Mouse (Mus musculus) gastrocnemius, postnatal 25 days (tissue): ENCODE measurements around the gene Rbpms2. TPM values are rescaled to one million over a fixed set of nuclear protein-coding genes. Genes with fewer than 3 reads are reported as not detected.
A peak's percentile ranks its signal among the peaks of the same experiment; 100 is the strongest.
"Not testable (repeated sequence)": the region's sequence is repeated elsewhere in the genome, so short reads cannot be mapped to it uniquely, and the experiment has no call there.

ENCODE experiments used
- DNase-seq: peaks from one replicate; pipeline ENCODE4 v3.0.0; 2022
- total RNA-seq, 2 experiments: library from RNA; stranded (reverse); gene quantifications; 1 replicate in 1 of 2; 2 replicates in 1 of 2; pipeline ENCODE4 v1.2.3; 2021

Gene Rbpms2
- total RNA-seq, 2 experiments from 2014 or later: 1.4 to 2.8 TPM

- no peak for DNase-seq
Observed at GRCm38 (mm10) chr9:65619311-65619710, 10.1 kb upstream of the Rbpms2 start.

DNA sequence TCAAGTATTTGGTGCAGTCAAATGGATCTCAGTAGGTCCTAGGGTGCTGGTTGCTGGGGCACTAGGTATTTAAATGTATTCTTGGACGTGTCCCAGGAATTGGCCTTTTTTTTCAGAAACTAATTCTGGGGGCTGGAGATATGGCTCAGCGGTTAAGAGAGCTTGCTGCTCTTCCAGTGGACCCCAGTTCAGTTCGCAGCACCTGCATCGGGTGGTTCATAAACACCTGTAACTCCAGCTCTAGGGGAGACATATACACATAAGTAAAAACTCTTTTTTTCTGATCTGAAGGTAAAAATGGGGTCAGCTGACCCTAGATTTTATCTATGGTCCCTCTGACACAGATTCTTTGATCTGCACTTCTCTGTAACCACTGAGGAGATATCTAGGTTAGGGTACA, 8.3 kb upstream of the Rbpms2 start:
- no peak for DNase-seq

DNA sequence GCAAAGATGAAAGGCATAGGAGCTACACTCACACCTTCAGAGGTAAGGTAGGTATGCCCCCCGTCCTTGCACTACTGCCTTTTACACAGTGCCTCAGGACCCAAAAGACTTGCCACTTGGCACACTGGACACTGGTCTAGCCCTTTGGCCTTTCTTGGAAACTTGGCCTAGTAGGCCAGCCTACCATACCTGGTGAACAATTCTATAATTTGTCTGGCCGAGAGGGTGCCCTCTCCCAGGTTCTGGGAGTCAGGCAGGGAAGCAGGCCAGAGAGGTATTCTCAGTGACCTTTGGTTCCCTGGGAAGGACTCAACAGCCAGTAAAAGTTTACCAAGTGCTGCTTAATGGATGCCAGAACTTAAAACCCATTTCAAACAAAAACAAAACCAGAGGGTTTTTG, 7.8 kb upstream of the Rbpms2 start:
- DNase-seq: no peak

GRCm38 (mm10) chr9:65622826-65623225, 6.6 kb upstream of the Rbpms2 start:
- no peak for DNase-seq

GRCm38 (mm10) chr9:65624266-65624665, 5.2 kb upstream of the Rbpms2 start:
- DNase-seq: no peak

DNA sequence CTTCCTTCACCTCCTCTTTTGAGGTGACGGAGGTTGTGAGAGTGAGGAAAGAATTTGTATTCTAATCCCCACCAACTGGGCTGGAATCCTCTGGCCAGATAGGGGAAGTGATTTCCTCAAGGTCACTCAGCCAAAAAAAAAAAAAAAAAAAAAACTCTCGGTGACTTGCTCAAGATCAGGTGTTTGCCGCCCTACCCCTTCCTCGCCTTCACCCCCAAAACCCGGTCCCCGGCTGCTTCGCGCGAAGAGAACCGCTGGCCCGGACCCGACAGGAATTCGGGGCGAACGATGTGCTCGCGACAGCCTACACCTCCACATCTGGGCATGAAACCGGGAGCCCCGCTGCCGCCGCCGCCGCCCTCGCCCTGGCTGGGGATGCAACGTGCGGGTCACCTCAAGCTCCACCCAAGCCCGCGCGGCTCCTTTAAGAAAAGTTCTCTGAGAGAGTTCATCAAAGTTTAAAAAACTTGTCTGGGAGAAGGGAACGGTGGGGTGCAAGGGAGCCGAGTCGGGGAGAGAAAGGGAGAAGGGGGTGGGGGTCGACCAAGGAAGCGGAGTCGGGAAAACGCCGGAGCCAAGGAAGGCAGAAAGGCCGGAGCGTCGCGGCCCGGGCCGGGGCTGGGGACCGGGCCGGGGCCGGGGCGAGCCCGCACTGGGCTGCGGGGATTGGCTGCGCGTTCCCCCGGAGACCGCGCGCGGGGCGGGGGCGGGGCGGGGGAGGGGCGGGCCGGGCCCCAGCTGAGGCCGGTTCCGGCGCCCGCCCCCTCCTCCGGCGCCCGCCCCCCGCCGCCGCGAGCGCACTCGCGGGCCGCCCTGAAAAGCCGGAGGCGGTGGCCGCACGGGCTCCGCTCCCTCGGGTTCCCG, 551 bp downstream of the Rbpms2 start:
- peak; percentile 71 for DNase-seq

DNA sequence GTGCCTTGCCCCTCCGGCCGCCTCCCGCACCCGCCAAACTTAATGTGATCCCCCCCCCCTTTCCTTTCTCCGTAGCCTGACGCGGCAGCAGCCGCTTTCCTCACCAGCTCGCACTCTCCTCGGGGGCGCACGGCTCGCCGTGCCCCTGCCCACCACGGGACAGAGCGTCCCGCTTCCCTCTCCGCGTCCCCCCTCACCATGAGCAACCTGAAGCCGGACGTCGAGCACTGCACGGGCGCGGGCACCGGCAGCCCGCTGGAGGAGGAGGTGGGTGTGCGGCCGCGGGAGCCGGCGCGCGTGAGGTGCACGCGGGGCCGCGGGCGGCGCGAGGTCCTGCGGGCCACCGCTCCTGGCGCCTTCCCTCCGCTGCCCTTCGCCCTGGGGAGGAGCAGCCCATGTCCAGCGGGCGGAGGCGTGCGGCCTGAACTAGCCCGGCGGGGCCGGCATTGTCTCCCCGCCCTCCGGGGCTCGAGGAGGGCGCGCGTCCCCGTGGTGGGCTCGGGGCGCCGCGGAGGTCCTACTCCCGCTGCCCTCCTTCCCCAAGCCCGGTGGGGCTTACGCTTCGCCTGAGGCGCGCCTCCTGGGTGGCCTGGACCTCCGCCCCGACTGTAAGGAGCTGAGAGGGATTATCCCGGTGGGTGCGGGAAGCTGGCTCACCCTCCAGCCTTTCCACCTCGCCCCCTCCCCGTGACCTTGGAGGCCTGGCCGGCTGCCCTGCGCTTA, 1.3 kb downstream of the Rbpms2 start:
- peak; percentile 18 for DNase-seq

DNA sequence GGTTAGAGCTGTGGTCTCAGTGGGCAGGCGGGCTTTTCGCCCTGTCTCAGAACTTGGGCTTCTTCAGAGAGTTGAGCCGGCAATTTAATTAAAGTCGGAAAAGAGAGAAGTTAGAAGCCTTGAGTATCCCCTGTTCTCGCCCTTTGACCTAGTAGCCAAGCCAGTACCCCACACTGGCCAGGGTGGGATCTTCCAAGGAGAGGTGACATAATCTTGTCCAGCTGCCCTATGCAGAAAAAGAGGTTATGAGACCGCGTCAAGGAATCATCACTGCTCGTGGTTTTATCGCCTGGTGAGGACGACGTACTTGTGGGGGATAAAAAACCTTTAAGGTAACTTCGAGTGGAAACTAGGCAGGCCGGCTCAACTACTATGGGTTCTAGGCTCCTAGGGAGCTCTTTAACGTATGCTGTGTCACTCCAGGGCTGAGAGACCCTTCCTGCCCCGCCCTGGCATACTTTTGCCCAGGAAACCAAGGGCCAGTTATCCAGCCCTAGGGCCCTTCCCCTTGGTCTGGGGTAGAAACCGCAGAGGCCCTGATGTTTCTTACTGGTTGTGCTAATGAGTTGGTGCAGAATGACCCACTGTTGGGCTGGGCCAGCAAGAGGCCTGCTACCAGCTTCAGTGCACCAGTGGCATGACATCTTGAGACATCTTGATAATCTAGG, 2.0 kb downstream of the Rbpms2 start:
- no peak for DNase-seq

DNA sequence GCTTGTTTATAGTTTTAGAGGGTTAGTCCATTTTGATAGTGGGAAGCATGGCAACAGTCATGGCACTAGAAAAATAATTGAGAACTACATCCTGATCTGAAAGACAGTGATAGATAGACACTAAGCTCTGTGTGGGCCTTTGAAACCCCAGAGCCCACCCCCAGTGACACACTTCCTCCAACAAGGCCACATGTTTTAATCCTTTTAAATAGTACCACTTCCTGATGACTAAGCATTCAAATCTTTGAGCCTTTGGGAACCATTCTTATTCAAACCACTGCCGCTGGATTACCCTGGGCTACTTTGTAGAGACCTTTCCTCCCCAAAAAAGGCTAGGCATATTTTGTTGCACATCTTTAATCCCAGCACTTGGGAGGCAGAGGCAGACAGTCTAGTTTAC, 6.3 kb downstream of the Rbpms2 start:
- DNase-seq: no peak

DNA sequence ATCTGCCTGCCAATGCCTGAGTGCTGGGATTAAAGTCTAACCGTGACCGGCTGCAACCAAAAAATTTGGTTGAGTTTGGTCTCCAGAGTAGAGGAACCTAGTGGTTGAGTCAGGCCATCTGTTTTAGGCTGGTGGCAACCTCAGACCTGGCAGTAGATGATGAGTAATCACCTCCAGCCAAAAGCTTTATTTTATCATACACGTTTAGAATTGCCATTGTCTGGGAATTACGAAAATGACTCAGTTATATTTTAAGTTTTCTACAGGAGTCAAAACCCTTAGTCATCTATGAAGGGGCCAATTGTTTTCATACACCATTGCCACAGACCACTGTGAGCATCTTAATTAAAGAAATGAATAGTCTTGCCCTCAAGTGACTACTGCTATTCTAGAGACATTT, 7.5 kb downstream of the Rbpms2 start:
- DNase-seq: no peak

DNA sequence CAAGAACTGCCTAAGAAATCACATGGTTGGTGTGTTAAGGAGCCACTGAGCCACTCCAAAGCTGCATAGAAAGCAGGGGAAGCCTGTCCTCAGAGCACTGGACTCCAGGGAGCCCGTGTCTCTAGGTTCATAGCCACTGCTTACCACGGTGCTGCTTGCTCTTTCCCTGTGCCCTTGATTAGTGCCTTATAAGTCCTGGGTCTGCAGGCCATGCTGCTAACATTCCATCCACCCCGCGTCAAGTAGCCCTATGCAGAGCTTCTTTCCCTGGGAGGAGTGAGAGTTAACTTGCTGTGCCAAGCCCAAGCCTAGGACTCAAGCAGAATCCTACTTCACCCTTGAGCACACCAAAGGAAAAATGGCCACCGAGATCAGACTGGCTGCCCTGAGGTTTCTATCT, 9.6 kb downstream of the Rbpms2 start:
- DNase-seq: no peak

- DNase-seq: no peak
Observed at GRCm38 (mm10) chr9:65640838-65641410, 11.5 kb downstream of the Rbpms2 start.

DNA sequence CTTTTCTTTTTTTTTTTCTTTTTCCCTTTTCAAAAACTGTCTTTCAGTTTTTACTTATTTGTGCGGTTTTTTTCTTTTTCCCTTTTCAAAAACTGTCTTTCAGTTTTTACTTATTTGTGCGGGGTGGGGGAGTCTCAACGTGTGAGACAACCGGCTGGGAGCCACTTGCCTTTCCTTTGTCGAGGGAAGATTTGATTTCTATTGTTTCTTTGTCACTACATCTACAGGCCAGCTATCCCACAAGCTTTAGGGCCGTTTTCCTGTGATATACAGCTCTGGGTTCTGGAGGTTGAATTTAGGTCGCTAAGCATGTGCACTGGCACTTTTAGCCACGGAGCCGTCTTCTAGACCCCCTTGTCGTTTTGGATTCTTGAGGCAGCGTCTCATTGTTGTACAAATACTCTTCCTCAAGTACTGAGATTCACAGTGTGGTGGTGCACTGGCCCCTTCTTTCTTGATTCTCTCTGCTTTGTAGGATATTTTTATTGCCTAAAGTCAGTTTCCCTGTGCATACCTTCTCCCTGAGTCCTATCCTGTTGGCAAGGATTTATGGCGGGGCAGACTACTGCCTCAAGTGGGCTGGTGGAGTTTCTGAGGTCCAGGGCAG, 12.1 kb downstream of the Rbpms2 start:
- DNase-seq: no peak

- DNase-seq: no peak
Observed at GRCm38 (mm10) chr9:65642546-65642945, 13.1 kb downstream of the Rbpms2 start.

GRCm38 (mm10) chr9:65644960-65645359, 15.5 kb downstream of the Rbpms2 start:
- DNase-seq: no peak

DNA sequence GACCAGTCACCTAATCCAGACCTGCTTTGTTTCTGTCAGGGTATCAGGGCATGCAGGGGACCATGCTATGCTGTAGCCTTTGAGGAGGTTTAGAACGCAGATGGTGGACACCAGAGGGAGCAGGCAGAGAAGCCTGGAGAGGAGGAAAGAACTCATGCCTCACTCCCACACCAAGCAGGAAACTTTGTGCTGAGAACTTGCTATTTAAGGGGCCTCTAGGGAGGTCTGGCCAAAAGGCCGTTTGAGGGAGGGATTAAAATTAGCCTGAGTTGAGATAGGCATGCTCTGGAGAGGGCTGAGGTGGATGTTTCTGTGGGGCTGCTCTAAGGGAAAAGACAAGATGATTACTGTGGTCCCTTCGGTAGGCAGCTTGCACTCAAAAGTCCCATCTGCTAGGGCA, 16.5 kb downstream of the Rbpms2 start:
- DNase-seq: no peak

- no peak for DNase-seq
Observed at GRCm38 (mm10) chr9:65646782-65647181, 17.3 kb downstream of the Rbpms2 start.

GRCm38 (mm10) chr9:65648730-65649129, 19.3 kb downstream of the Rbpms2 start:
- DNase-seq: no peak

DNA sequence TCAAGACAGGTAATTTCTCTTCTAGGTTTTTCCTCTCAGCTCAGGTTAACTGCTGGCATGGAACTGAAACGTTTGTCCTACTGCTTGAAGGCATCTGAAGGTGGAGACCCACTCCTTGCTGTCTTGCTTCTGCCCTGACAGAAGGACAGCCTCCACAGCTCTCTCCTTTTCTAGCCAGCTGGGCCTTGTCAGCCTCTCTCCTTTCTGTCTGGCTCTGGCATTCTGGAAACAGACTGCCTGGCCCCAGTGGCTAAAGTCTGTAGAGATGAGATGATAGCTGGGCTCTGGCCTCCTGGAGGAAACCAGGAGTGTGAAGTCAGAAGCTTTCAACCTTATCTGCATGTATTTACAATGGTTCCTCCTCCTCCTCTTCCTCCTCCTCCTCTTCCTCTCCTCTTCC, 20.5 kb downstream of the Rbpms2 start:
- no peak for DNase-seq

GRCm38 (mm10) chr9:65651957-65652356, 22.5 kb downstream of the Rbpms2 start:
- DNase-seq: not testable (repeated sequence)

GRCm38 (mm10) chr9:65653741-65654140, 24.3 kb downstream of the Rbpms2 start:
- DNase-seq: no peak

DNA sequence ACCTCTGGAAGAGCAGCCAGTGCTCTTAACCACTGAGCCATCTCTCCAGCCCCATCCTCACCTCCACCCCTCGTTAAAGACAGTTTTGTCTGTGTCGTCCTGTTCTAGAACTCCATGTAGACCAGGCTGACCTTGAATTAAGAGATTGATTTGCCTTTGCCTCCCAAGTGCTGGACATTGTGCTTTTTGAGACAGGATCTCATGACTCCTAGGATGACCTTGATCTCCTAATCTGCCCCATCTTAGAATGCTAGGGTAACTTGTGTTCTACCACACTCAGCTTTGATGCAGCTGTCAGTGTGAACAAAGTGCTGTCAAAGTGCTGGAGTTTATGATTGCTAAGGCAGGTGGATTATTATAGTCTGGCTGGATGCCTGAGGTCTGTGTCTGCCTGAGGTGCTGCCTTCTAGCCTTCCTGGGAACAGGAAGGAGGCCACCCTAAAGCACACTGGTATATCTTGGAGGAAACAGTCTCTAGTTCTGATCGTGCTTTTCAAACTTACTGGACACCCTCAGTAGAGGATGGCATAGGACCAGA, 25.3 kb downstream of the Rbpms2 start:
- no peak for DNase-seq
